Mouse (Mus musculus): ENCODE data around the gene Sorcs2.

The Sorcs2 gene

GRCm38 (mm10) chr5:36115519-36115918, 282.4 kb downstream of the Sorcs2 start:
- no peak for DNase-seq

GRCm38 (mm10) chr5:36113696-36114095, 284.2 kb downstream of the Sorcs2 start:
- no peak for DNase-seq

DNA sequence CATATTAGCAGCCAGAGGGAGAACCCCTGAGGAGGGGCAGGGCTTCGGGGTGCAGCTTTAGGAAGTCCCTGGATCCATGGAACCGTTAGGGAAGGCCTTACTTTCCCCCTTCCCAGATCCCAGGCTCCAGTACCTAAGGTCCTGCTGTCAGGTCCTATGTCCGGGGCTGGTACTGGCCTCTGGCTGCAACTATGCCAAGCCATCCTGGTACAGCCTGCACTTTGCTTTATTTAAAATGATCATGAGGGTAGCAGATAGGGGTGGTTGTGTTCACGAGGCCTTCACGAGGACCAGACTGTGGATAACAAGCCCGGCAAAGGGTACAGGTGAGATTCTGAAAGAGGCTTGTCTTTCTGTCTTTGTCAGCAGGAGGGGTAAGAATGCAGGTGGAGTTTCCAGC, 285.2 kb downstream of the Sorcs2 start:
- DNase-seq: no peak

DNA sequence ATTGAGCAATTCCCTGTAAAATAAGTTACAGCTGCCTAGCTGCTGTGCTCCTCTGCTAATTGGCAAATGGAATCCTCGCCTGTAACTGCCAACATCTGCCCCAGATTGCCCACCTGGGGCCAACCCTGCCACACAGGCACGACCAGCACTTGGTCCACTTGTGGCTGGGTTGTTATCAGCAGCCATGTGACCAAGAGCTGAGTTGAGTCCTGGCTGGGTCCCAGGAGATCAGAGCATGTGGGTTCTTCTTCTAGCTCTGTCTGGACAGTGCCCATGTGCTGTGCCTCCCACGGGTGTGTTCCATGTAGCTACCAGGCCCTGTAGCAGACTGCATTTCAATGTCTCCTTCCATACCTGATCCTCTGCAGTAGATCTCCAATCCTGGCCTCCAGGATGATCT, 286.4 kb downstream of the Sorcs2 start:
- DNase-seq: no peak

DNA sequence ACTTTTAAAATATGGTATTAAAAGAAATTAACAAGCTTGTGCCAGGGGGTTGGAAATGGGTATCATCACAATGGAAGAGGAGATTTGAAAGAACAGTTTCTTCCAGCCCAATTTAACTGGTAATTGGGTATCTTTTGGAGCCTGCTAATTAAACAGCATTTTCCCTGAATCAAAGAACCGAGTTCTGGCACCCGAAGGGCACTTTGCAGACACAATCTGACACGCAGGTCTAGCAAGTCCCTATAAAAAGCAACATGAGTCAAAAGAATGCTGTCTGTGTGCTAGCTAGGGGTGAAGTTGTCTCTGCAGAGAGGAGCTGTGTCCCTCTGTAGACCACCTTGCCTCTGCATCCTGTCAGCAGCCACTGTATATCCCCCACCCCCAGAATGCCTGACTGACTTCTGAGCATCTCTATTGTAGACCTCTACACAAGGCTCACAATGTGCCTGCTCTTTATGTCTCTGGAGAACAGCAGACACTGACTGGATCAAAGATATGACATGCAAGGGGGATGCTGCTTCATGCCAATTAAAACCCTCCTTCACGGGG, 289.5 kb downstream of the Sorcs2 start:
- no peak for DNase-seq

DNA sequence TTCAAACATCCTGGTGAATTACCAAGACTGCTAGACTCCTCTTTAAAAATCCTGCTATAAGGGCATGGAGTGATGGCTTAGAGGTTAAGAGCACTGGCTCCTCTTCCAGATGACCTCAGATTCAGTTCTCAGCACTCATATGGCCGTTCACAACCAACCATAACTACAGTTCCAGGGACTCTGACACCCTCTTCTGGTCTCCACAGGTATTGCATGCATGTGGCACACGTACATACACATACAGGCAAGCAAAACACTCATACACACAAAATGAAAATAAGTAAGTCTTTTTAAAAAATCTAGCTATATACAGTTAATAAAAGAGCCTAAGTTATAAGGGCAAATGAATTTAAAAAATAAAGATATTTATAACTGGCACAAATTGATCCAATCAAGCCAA, 294.5 kb downstream of the Sorcs2 start:
- DNase-seq: no peak

DNA sequence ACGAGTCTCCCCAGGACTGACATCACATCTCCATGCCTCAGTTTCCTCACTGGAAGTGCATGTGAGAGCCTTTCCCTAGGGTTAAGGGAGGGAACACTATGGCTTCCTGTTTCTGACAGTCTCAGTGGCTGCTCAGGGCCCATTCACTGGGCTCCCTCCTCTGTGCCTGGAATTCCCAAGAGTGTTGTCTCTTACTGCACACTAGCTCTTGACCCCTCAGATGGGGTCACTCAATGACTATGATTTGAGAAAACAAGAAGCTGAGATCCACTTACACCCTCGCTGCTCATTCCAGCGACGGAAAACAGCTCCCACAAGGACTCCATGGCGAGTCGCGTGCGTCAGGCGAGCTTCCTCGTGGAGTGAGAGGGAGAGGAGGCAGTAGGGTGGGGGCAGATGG, 296.8 kb downstream of the Sorcs2 start:
- no peak for DNase-seq

DNA sequence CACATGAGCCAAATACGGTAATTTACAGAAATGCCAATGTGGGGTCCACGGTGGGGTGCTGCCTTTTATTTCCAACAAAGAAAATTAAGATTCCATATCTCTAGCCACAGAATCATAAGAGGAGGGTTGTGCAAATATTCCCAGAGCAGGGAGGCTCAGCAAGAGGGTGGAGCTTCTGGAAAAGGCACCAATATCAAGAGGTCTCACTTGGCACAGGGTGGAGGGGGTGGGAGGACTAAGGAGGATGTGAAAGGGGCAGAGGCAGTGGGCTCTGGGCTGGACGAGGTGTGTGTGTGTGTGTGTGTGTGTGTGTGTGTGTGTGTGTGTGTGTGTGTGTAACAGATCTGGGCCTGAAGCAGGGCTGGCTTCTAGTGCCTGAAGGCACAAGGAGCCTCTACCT, 297.5 kb downstream of the Sorcs2 start:
- no peak for DNase-seq

DNA sequence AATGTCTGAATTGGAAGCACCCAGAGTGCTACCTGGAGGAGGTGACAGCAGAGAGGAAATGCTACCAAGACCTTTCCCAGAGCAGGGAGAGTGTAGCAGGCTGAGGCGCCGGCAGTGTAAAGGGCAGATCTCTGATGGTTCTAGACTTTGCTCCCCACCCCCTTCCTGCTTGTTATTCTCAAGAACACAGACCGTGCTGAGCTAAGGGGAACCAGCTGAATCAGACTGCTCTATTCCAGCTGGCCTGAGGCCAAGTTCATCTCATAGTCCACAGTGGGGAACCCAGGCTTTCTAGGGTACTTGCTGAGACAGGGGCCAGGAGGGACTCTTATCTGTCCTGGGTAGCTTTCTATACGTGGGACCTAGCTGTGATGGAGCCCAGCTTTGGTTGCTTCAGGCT, 298.3 kb downstream of the Sorcs2 start:
- no peak for DNase-seq

GRCm38 (mm10) chr5:36096046-36096445, 301.9 kb downstream of the Sorcs2 start:
- no peak for DNase-seq

GRCm38 (mm10) chr5:36090036-36090435, 307.9 kb downstream of the Sorcs2 start:
- no peak for DNase-seq

GRCm38 (mm10) chr5:36089243-36089642, 308.7 kb downstream of the Sorcs2 start:
- peak in 1 of 2 experiments; percentile 12 for DNase-seq

GRCm38 (mm10) chr5:36086931-36087330, 311.0 kb downstream of the Sorcs2 start:
- no peak for DNase-seq

GRCm38 (mm10) chr5:36085621-36086020, 312.3 kb downstream of the Sorcs2 start:
- DNase-seq: no peak

- no peak for DNase-seq
Measured at GRCm38 (mm10) chr5:36083869-36084565, 313.9 kb downstream of the Sorcs2 start.

- DNase-seq: no peak
Measured at GRCm38 (mm10) chr5:36081021-36081420, 316.9 kb downstream of the Sorcs2 start.

DNA sequence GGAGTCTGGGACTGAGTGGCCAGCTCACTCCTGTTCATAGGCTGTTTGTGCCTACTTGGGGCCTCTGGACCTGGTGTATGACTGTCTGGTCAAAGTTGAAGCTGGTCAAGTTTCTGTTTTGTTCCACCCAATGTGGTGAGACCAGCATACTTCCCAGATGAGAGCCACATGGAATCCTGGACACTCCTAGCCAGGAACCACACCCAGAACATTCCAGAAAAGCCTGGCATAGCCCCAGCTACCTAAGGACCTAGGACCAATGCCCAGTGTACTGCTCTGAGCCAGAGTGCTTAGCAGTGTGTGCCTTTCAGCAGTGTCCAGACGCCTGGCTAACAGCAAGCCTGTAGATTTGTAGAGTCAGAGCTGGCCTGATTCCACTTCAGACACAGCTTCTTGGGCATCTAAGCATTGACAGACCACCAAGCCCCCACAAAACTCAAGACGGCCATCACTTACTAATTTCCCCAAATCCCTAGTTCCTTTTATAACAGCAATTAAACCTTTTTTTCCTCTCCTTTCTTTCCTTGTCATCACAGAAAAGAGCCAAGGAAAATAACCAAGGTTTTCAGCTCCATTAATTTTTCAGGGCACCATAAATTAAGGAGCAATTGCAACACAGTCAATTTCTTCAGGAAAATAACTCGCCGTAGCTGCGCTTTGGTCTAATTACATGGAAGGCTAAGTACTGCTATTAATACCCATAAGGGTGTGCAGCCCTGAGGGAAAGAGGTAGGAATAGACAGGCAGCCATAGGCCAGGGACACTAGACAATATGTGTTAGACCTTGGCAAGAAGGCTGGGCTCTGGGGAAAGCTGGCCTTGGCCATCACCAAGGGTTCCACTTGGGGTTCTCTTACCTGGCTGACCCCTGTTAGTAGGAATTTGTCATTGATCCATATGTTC, 322.5 kb downstream of the Sorcs2 start:
- no peak for DNase-seq

DNA sequence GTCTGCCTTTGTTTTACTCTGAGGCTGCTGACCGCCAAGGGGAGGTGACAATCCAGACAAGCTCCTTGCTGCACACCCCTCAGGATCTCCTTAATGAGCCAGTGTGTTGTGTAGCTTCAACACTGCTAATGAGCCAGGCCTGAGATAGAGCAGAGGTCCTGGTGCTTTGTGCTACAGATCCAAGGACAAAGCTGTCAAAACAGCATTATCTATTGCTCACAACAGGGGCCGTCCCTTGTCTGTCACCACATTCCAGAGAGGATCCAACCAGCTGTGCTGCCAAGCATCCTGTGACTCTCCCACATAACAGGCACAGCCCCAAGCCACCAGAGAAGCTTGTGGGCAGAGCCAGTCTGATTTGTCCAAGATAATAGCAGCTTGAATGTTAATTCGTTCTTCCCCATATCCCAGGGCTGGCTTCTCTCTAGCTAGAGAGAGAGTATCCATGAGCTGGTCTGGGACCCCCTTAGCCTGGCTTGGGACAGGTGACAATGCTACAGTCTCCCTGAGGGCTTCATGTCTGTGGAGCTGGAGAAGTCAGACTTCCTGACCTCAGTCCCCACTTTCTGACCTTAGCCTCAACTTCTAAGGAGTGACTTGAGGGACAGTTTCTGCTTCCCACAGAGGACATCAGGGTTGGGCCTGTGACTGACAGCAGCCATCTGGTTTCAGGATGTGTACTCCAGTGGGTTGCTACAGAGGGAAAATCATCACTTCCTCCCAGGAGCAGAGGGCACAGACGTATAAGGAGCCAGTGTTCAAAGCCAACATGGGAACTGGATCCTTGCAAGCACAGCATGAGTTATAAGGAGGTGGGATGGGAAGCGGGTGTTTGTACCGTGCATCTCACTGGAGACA, 328.2 kb downstream of the Sorcs2 start:
- no peak for DNase-seq

DNA sequence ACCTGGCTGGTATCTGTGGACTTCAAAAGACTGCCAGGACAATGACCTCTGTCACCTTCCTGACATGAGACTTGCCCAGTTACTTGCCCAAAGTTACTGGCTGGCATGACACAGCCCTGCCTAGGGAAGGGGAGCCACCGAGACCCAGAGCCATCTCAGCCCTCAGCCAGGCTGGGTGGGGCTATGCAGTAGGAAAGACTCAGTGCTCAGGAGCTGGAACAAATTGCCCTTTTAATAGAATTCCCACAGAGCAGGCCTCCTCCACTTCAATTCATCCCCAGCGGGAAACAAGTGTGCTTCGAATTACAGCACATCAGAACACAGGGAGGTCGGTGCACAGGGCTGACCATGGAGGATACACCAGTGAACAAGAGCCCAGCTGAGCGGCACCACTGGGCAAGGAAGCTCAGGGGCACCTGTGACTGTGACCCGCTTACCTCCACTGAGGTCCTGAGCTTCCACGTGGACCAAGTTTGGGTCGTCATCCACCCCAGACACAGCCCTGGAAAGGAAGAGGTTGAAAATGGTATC, 330.2 kb downstream of the Sorcs2 start:
- no peak for DNase-seq

DNA sequence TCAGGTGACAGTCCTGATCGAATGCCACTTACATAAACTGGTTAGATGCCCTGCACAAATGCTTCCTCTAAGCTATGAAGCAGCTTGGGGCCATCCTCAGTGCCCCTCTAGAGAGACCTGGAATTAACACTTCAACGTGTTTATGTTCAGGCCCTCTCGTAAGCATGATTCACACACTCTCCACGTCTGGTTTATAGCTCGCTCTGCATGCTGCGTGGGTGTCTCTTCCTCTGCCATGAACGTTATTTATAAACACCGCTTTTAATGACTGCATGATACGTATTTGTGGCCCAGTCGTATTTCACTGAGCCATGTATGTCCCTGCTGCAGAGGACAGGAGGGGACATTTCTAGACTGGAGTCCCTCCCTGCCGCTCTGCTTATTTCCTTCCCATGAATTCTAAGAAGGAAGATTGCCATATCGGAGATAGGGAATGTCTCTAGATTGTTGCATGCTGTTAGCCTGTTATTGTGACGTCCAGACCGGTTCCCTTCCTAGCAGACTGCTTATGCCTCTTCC, 340.1 kb downstream of the Sorcs2 start:
- DNase-seq: no peak

- DNase-seq: no peak
Measured at GRCm38 (mm10) chr5:36056921-36057320, 341.0 kb downstream of the Sorcs2 start.

- no peak for DNase-seq
Measured at GRCm38 (mm10) chr5:36055876-36056275, 342.1 kb downstream of the Sorcs2 start.
